Mouse (Mus musculus) erythroblast, embryonic 14.5 days (primary cell): ENCODE results near the gene Dcaf6.

Experiments
- GATA1 ChIP-seq: IDR thresholded peaks from 2 replicates; pipeline ENCODE4 v1.6.1; 2012; ENCODE audit warnings: low read length, inconsistent platforms, mixed read lengths
- TAL1 ChIP-seq: IDR thresholded peaks from 3 replicates; pipeline ENCODE4 v1.6.1; 2012; ENCODE audit warnings: low read length, inconsistent platforms, mixed read lengths

- TF ChIP-seq TAL1, result no peak
- no peak for TF ChIP-seq GATA1
Measured at GRCm38 (mm10) chr1:165301108-165301507, 159.2 kb downstream of the Dcaf6 start.
